Mouse (Mus musculus): ENCODE measurements at regions not wholly inside any gene's neighbourhood (a gene's known extent, or its start where the extent isn't known, plus 50 kb on each side); places are given as distances from the start of the nearest gene placed in this dataset.

GRCm38 (mm10) chr5:12925466-12925865 lies 199.7 kb upstream of the Sema3a start:
- in situ Hi-C loops (cut with MboI, MseI): no loop called here

- in situ Hi-C loops (cut with MboI, MseI): no loop called here
Measured at GRCm38 (mm10) chr5:12926289-12926688, 198.9 kb upstream of the Sema3a start.

GRCm38 (mm10) chr5:12927247-12927646 lies 198.0 kb upstream of the Sema3a start:
- in situ Hi-C loops (cut with MboI, MseI): no loop called here

GRCm38 (mm10) chr5:12937052-12937451 lies 188.2 kb upstream of the Sema3a start:
- in situ Hi-C loops (cut with MboI, MseI): no loop called here

GRCm38 (mm10) chr5:12938162-12938852 lies 186.9 kb upstream of the Sema3a start:
- in situ Hi-C loops (cut with MboI, MseI): no loop called here

- in situ Hi-C loops (cut with MboI, MseI): no loop called here
Measured at GRCm38 (mm10) chr5:12944554-12944953, 180.7 kb upstream of the Sema3a start.

- in situ Hi-C loops (cut with MboI, MseI): no loop called here
Measured at GRCm38 (mm10) chr5:12948472-12948871, 176.7 kb upstream of the Sema3a start.

GRCm38 (mm10) chr5:12970987-12971386 lies 154.2 kb upstream of the Sema3a start:
- in situ Hi-C loops (cut with MboI, MseI): no loop called here

GRCm38 (mm10) chr5:12973701-12974100 lies 151.5 kb upstream of the Sema3a start:
- in situ Hi-C loops (cut with MboI, MseI): no loop called here

- in situ Hi-C loops (cut with MboI, MseI): no loop called here
Measured at GRCm38 (mm10) chr5:12976015-12976742, 149.0 kb upstream of the Sema3a start.

GRCm38 (mm10) chr5:12977875-12978274 lies 147.3 kb upstream of the Sema3a start:
- in situ Hi-C loops (cut with MboI, MseI): no loop called here

GRCm38 (mm10) chr5:12993826-12994225 lies 131.4 kb upstream of the Sema3a start:
- in situ Hi-C loops (cut with MboI, MseI): no loop called here

- in situ Hi-C loops (cut with MboI, MseI): no loop called here
Measured at GRCm38 (mm10) chr5:12997440-12997839, 127.8 kb upstream of the Sema3a start.

GRCm38 (mm10) chr5:13007132-13007531 lies 118.1 kb upstream of the Sema3a start:
- in situ Hi-C loops (cut with MboI, MseI): no loop called here

- in situ Hi-C loops (cut with MboI, MseI): no loop called here
Measured at GRCm38 (mm10) chr5:13022270-13022669, 102.9 kb upstream of the Sema3a start.

- in situ Hi-C loops (cut with MboI, MseI): no loop called here
Measured at GRCm38 (mm10) chr5:13033332-13033731, 91.9 kb upstream of the Sema3a start.

GRCm38 (mm10) chr5:13036127-13036526 lies 89.1 kb upstream of the Sema3a start:
- in situ Hi-C loops (cut with MboI, MseI): no loop called here

GRCm38 (mm10) chr5:13058883-13059423 lies 66.3 kb upstream of the Sema3a start:
- in situ Hi-C loops (cut with MboI, MseI): no loop called here

- in situ Hi-C loops (cut with MboI, MseI): no loop called here
Measured at GRCm38 (mm10) chr5:13066942-13067341, 58.3 kb upstream of the Sema3a start.

Measured in T-helper 2 cell (primary cell).